Mouse (Mus musculus) liver, adult (tissue): ENCODE measurements around the gene 2010300C02Rik.

Experiments used
- GATA4 ChIP-seq: IDR thresholded peaks from 2 replicates; pipeline ENCODE4 v1.6.1; 2014; ENCODE audit warnings: mild to moderate bottlenecking, low read length; ENCODE audit not compliant: insufficient replicate concordance

The 2010300C02Rik gene

GRCm38 (mm10) chr1:37585809-37586480, 133.9 kb downstream of the 2010300C02Rik start:
- TF ChIP-seq GATA4, result no peak

- TF ChIP-seq GATA4, result no peak
Observed at GRCm38 (mm10) chr1:37583795-37584464, 136.0 kb downstream of the 2010300C02Rik start.

- TF ChIP-seq GATA4, result no peak
Observed at GRCm38 (mm10) chr1:37583167-37583566, 136.7 kb downstream of the 2010300C02Rik start.

GRCm38 (mm10) chr1:37579686-37580085, 140.2 kb downstream of the 2010300C02Rik start:
- TF ChIP-seq GATA4, result no peak

GRCm38 (mm10) chr1:37572528-37573272, 147.2 kb downstream of the 2010300C02Rik start:
- TF ChIP-seq GATA4, result no peak

GRCm38 (mm10) chr1:37568379-37568778, 151.5 kb downstream of the 2010300C02Rik start:
- TF ChIP-seq GATA4, result no peak

GRCm38 (mm10) chr1:37566754-37567153, 153.1 kb downstream of the 2010300C02Rik start:
- TF ChIP-seq GATA4, result no peak

- no peak for TF ChIP-seq GATA4
Observed at GRCm38 (mm10) chr1:37566344-37566743, 153.5 kb downstream of the 2010300C02Rik start.

- TF ChIP-seq GATA4, result no peak
Observed at GRCm38 (mm10) chr1:37565396-37565795, 154.5 kb downstream of the 2010300C02Rik start.

- no peak for TF ChIP-seq GATA4
Observed at GRCm38 (mm10) chr1:37561955-37562354, 157.9 kb downstream of the 2010300C02Rik start.
